Mouse (Mus musculus) Patski (cell line): ENCODE measurements around the gene Sstr1. TPM values are rescaled to one million over a fixed set of nuclear protein-coding genes. Genes with fewer than 3 reads are reported as not detected.

Experiments
- ATAC-seq: fragments of 100-300 bp; one replicate; pipeline ENCODE4 v1.8.0; 2021
- CTCF ChIA-PET: fragments of 350-600 bp; sonication (Branson Sonifier 250); formaldehyde crosslinking; loops from one replicate; lab custom pipeline; 2022; ENCODE audit warnings: inconsistent platforms; lab: Charles Lee
- POLR2A ChIA-PET: fragments of 350-600 bp; sonication (Branson Sonifier 250); formaldehyde crosslinking; loops from one replicate; lab custom pipeline; 2022; ENCODE audit warnings: antibody characterized with exemption, inconsistent platforms; lab: Charles Lee
- DNase-seq: peaks from one replicate; pipeline ENCODE4 v3.0.0-alpha.2; 2011; ENCODE audit warnings: low read depth, low spot score
- H3K27me3 ChIP-seq: fragments of 371-371 bp; one replicate; pipeline ENCODE4 v1.5.1; 2021
- CTCF ChIP-seq: fragments of 100-300 bp; IDR thresholded peaks from one replicate; pipeline ENCODE4 v1.5.1; 2021
- in situ Hi-C: fragments of 300-500 bp; cut with MboI; formaldehyde crosslinking; loops from 3 replicates; pipeline ENCODE4 v1.11.1; 2018; ENCODE audit warnings: low pct_unique_long_range_greater_than_20kb, mixed read lengths
- polyA plus RNA-seq: library from polyadenylated mRNA; unstranded; gene quantifications from one replicate; pipeline ENCODE4 v1.2.3, GENCODE M21; 2021

The Sstr1 gene
- polyA plus RNA-seq: not detected

GRCm38 (mm10) chr12:58211163-58212071 is at the start of gene Sstr1:
Gene Sstr1, plus strand, starts transcription at chr12:58211772.
- no peak for TF ChIP-seq CTCF
- POLR2A ChIA-PET: no interaction called here
- in situ Hi-C loops: loop anchor here (25.0 kb wide), 1 partner anchor 374 kb away; no protein-coding TSS in a partner anchor
- CTCF ChIA-PET: no interaction called here
- peaks cover 17% of the 10 kb centered on the region for H3K27me3 ChIP-seq
- no peak for DNase-seq
- ATAC-seq: no peak

- H3K27me3 ChIP-seq: no peaks in the 10 kb centered on the region
- no peak for DNase-seq
- POLR2A ChIA-PET: no interaction called here
- TF ChIP-seq CTCF: no peak
- in situ Hi-C loops: no loop called here
- CTCF ChIA-PET: no interaction called here
- no peak for ATAC-seq
Observed at GRCm38 (mm10) chr12:58198810-58199209, 12.8 kb upstream of the Sstr1 start.

GRCm38 (mm10) chr12:58201190-58201589 is 10.4 kb upstream of the Sstr1 start:
- POLR2A ChIA-PET: no interaction called here
- ATAC-seq: no peak
- in situ Hi-C loops: loop anchor here (25.0 kb wide), 1 partner anchor 364 kb away; no protein-coding TSS in a partner anchor

GRCm38 (mm10) chr12:58207956-58208355 is 3.6 kb upstream of the Sstr1 start:
- in situ Hi-C loops: loop anchor here (25.0 kb wide), 1 partner anchor 371 kb away; no protein-coding TSS in a partner anchor

More at GRCm38 (mm10) chr12:58201190-58201589, 10.4 kb upstream of the Sstr1 start:
- CTCF ChIA-PET: no interaction called here
- DNase-seq: no peak
- no peak for TF ChIP-seq CTCF
- no peaks in the 10 kb centered on the region for H3K27me3 ChIP-seq

GRCm38 (mm10) chr12:58212261-58212923 is 820 bp downstream of the Sstr1 start:
- CTCF ChIA-PET: no interaction called here
- POLR2A ChIA-PET: no interaction called here
- peaks cover 17% of the 10 kb centered on the region for H3K27me3 ChIP-seq
- ATAC-seq: no peak
- DNase-seq: no peak
- TF ChIP-seq CTCF: no peak
- in situ Hi-C loops: loop anchor here (25.0 kb wide), 1 partner anchor 375 kb away; no protein-coding TSS in a partner anchor

More at GRCm38 (mm10) chr12:58207956-58208355, 3.6 kb upstream of the Sstr1 start:
- no peak for DNase-seq
- no peak for TF ChIP-seq CTCF
- ATAC-seq: no peak
- ChIA-PET CTCF (interaction anchor here (0.7 kb wide), 1 partner anchor 10 kb away, joined by 3 read pairs; no protein-coding TSS in a partner anchor), POLR2A (no interaction called here)
- H3K27me3 ChIP-seq: peaks cover 9% of the 10 kb centered on the region

GRCm38 (mm10) chr12:58212924-58213450 is 1.4 kb downstream of the Sstr1 start:
- in situ Hi-C loops: loop anchor here (25.0 kb wide), 1 partner anchor 376 kb away; no protein-coding TSS in a partner anchor
- CTCF ChIA-PET: no interaction called here
- no peak for ATAC-seq
- no peak for DNase-seq
- peaks cover 17% of the 10 kb centered on the region for H3K27me3 ChIP-seq
- TF ChIP-seq CTCF: no peak
- POLR2A ChIA-PET: no interaction called here

GRCm38 (mm10) chr12:58213451-58214288 is 2.1 kb downstream of the Sstr1 start:
- peaks cover 17% of the 10 kb centered on the region for H3K27me3 ChIP-seq
- no peak for ATAC-seq
- TF ChIP-seq CTCF: no peak

GRCm38 (mm10) chr12:58214289-58215136 is 2.9 kb downstream of the Sstr1 start:
- DNase-seq: no peak
- POLR2A ChIA-PET: no interaction called here
- CTCF ChIA-PET: no interaction called here
- no peak for TF ChIP-seq CTCF
- H3K27me3 ChIP-seq: peaks cover 17% of the 10 kb centered on the region
- in situ Hi-C loops: loop anchor here (25.0 kb wide), 1 partner anchor 377 kb away; no protein-coding TSS in a partner anchor
- ATAC-seq: no peak

More at GRCm38 (mm10) chr12:58213451-58214288, 2.1 kb downstream of the Sstr1 start:
- ChIA-PET CTCF (no interaction called here), POLR2A (no interaction called here)
- DNase-seq: no peak
- in situ Hi-C loops: loop anchor here (25.0 kb wide), 1 partner anchor 376 kb away; no protein-coding TSS in a partner anchor

- DNase-seq: no peak
- no peak for TF ChIP-seq CTCF
- CTCF ChIA-PET: no interaction called here
- in situ Hi-C loops: loop anchor here (25.0 kb wide), 1 partner anchor 379 kb away; no protein-coding TSS in a partner anchor
- no peak for ATAC-seq
- peaks cover 17% of the 10 kb centered on the region for H3K27me3 ChIP-seq
- POLR2A ChIA-PET: no interaction called here
Observed at GRCm38 (mm10) chr12:58216218-58216617, 4.6 kb downstream of the Sstr1 start.
